Comparison of ENCODE assay signal across 8 mouse cellular contexts in genomic region chr8:106561097-106561865, GRCm38 (mm10). TPM values are rescaled to one million over a fixed set of nuclear protein-coding genes. Genes with fewer than 3 reads are reported as not detected.
DNase-seq lines count a peak whose midpoint lies in the region; ATAC-seq and TF ChIP-seq lines count a peak whose summit lies in the region.

No protein-coding gene starts in this region.

- H3K4me3 ChIP-seq in liver, postnatal 0 days (ENCODE audit: low read depth, low read length) = no peak overlapping the region

- no peaks in the 10 kb centered on the region for H3K36me3 ChIP-seq in liver, postnatal 0 days (replicated peaks; ENCODE audit: insufficient read depth, low read length)

- H3K27me3 ChIP-seq in liver, postnatal 0 days (ENCODE audit: insufficient read depth, low read length) = no peaks in the 10 kb centered on the region

- peak; percentile 90 for TF ChIP-seq CTCF in liver, postnatal 0 days (IDR thresholded peaks at IDR 0.05; ENCODE audit: low read depth)

- H3K27ac ChIP-seq in liver, postnatal 0 days (ENCODE audit: low read depth) = no peak overlapping the region

- peaks cover 15% of the 10 kb centered on the region for H3K4me1 ChIP-seq in liver, postnatal 0 days (ENCODE audit: insufficient read depth)

- DNase-seq in A20 (ENCODE audit: low read depth, low spot score) (peak; percentile 72), NIH3T3 (ENCODE audit: low read depth) (peak; percentile 78)
- peak; percentile 33 to 46 for DNase-seq in cerebellum, postnatal 14 days
- DNase-seq in heart, adult 8-10 months (ENCODE audit: low spot score) = peak; percentile 22
- peak; percentile 84 for DNase-seq in kidney, postnatal 10 days
- DNase-seq in liver, postnatal 0 days = peak; percentile 76
- DNase-seq in ovary, postnatal 14 days (ENCODE audit: low spot score) = peak; percentile 61
- peak; percentile 59 to 74 for DNase-seq in thymus, postnatal 36 days

- no peak overlapping the region for H3K9ac ChIP-seq in liver, postnatal 0 days (replicated peaks)

- no peak for TF ChIP-seq EP300 in liver, postnatal 0 days (IDR thresholded peaks at IDR 0.05; ENCODE audit: low read depth)

- peak overlapping the region; percentile 11; the same call in 1 of the 2 replicates for H3K4me2 ChIP-seq in liver, postnatal 0 days (ENCODE audit: low read depth, low read length)

- WGBS in liver, postnatal 0 days (ENCODE audit: insufficient replicate concordance) = 23% methylated on average over 21 of the region's 21 CpGs

- peak; percentile 65 for ATAC-seq in liver, postnatal 0 days

- H3K9me3 ChIP-seq in liver, postnatal 0 days (ENCODE audit: low read length) = peaks cover 3% of the 10 kb centered on the region; the same call in 1 of the 2 replicates

RNA-seq across cellular contexts. Expression of gene Gm10073, which starts 12.0 kb away (rescaled TPM):
- 100 to 1,000 TPM in 3 of 4 experiments, 10 to 100 TPM in 1; 97.6 to 119 (median 113) TPM for total RNA-seq in heart, adult 8-10 months (2022)
- polyA plus RNA-seq in liver, postnatal 0 days (2015; fragmentation: Nextera tagmentation; extraction: Ambion mirVana) = 7.2 and 7.3 TPM in 2 replicates

RNA-seq across cellular contexts. Expression of gene Cdh1, which starts 41.9 kb away (rescaled TPM):
- under 1 TPM in 1 of 4 experiments, not detected in 3; 0.23 TPM for total RNA-seq in heart, adult 8-10 months (2022)
- 25.0 and 28.8 TPM in 2 replicates for polyA plus RNA-seq in liver, postnatal 0 days (2015; fragmentation: Nextera tagmentation; extraction: Ambion mirVana)

RNA-seq across cellular contexts. Expression of gene Cdh3, which starts 50.6 kb away (rescaled TPM):
- 1 to 10 TPM in 1 of 4 experiments, under 1 TPM in 3; 0.71 to 1.7 (median 0.87) TPM for total RNA-seq in heart, adult 8-10 months (2022)
- polyA plus RNA-seq in liver, postnatal 0 days (2015; fragmentation: Nextera tagmentation; extraction: Ambion mirVana) = 0.56 and 0.65 TPM in 2 replicates

Comparison
In these comparisons a context has a peak if more than half of its experiments do, and no peak if none do; other contexts are left out.
1. DNase-seq: peak in every context shown above with its lines; median percentile 84 in kidney, postnatal 10 days; 78 in NIH3T3; 76 in liver, postnatal 0 days; 72 in A20; 66 in thymus, postnatal 36 days; 61 in ovary, postnatal 14 days; 40 in cerebellum, postnatal 14 days; 22 in heart, adult 8-10 months.